Mouse (Mus musculus): ENCODE data around the gene Rdh16f1. TPM values are rescaled to one million over a fixed set of nuclear protein-coding genes. Genes with fewer than 3 reads are reported as not detected.

The Rdh16f1 gene
- total RNA-seq, 1 experiment, result not detected

DNA sequence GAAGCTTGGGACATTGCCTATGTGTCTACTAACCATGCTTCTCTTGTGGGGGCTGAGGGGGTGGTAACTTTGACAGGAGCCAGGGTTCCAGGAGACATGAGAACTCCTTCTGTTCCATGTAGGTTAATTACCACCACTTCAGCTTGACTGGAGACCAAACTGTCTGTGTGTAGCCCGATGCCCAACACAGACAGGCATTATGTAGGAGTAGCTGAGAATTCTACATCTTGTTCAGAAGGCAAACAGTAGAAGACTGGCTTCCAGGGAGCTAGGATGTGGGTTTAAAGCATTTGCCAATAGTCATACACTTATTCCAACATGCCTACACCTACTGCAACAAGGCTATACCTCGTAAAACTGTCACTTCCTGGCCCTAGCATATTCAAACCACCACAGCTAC is 79.0 kb downstream of the Rdh16f1 start:
- Histone ChIP-seq H3K4me3 (ENCODE audit: insufficient read depth in 1 of 2, low read depth in 1 of 2, low read length in 2 of 2, poor library complexity in 1 of 2, severe bottlenecking in 1 of 2) (no peak overlapping the region), H3K9me3 (ENCODE audit: control insufficient read depth, insufficient read depth, low read depth, low read length) (no peaks in the 10 kb centered on the region), H3K36me3 (ENCODE audit: control insufficient read depth, insufficient read depth, low read length, poor library complexity, severe bottlenecking) (no peaks in the 10 kb centered on the region), H3K4me1 (ENCODE audit: control insufficient read depth in 2 of 2, insufficient read depth in 2 of 2, low read length in 2 of 2, poor library complexity in 1 of 2) (no peaks in the 10 kb centered on the region), H3K27ac (ENCODE audit: insufficient read depth, low read depth, low read length, poor library complexity, severe bottlenecking) (no peak overlapping the region), H3K9ac (ENCODE audit: insufficient read depth, low read depth, low read length, poor library complexity, severe bottlenecking) (no peak overlapping the region)
- DNase-seq (ENCODE audit: low read depth, low spot score), result no peak
- TF ChIP-seq MAFK (IDR thresholded peaks at IDR 0.05; ENCODE audit: insufficient read depth, low read depth, low read length) (no peak), HCFC1 (IDR thresholded peaks at IDR 0.05; ENCODE audit: borderline replicate concordance, insufficient read depth, low read length) (no peak), ZC3H11A (IDR thresholded peaks at IDR 0.05; ENCODE audit: borderline replicate concordance, low read depth, low read length) (no peak), CHD2 (IDR thresholded peaks at IDR 0.05; ENCODE audit: low read depth, low read length) (no peak), ZNF384 (IDR thresholded peaks at IDR 0.05; ENCODE audit: low read depth, low read length) (no peak)
- in situ Hi-C loops (cut with MboI; ENCODE audit: low sequenced_read_pairs in 2 of 2, unreplicated experiment in 2 of 2), result no loop called here

DNA sequence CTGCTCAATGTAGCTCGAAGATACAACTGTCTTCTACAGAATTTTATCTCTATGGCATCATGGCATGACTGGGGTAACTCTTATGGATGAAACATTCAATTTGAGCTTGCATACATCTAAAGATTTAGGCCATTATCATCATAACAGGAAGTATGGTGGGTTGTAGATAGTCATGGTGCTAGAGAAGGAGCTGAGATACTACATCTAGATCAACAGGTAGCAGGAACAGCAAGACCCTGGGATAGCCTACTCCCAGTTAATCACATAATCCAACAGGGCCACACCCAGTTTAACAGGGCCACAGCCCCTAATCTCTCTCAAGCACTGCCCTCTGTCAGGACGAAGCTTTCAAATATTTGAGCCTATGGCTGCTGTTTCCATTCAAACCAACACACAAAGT is 81.2 kb downstream of the Rdh16f1 start:
- no peak for DNase-seq (ENCODE audit: low read depth, low spot score)
- H3K36me3 ChIP-seq (ENCODE audit: control insufficient read depth, insufficient read depth, low read length, poor library complexity, severe bottlenecking), result no peaks in the 10 kb centered on the region
- no peak overlapping the region for H3K9ac ChIP-seq (ENCODE audit: insufficient read depth, low read depth, low read length, poor library complexity, severe bottlenecking)
- no peaks in the 10 kb centered on the region for H3K9me3 ChIP-seq (ENCODE audit: control insufficient read depth, insufficient read depth, low read depth, low read length)
- H3K4me3 ChIP-seq (ENCODE audit: insufficient read depth in 1 of 2, low read depth in 1 of 2, low read length in 2 of 2, poor library complexity in 1 of 2, severe bottlenecking in 1 of 2), result no peak overlapping the region
- H3K27ac ChIP-seq (ENCODE audit: insufficient read depth, low read depth, low read length, poor library complexity, severe bottlenecking), result no peak overlapping the region
- no peak for TF ChIP-seq CHD2 (IDR thresholded peaks at IDR 0.05; ENCODE audit: low read depth, low read length)
- TF ChIP-seq ZC3H11A (IDR thresholded peaks at IDR 0.05; ENCODE audit: borderline replicate concordance, low read depth, low read length), result no peak
- no peak for TF ChIP-seq ZNF384 (IDR thresholded peaks at IDR 0.05; ENCODE audit: low read depth, low read length)
- TF ChIP-seq MAFK (IDR thresholded peaks at IDR 0.05; ENCODE audit: insufficient read depth, low read depth, low read length), result no peak
- TF ChIP-seq HCFC1 (IDR thresholded peaks at IDR 0.05; ENCODE audit: borderline replicate concordance, insufficient read depth, low read length), result no peak
- in situ Hi-C loops (cut with MboI; ENCODE audit: low sequenced_read_pairs in 2 of 2, unreplicated experiment in 2 of 2), result no loop called here
- no peaks in the 10 kb centered on the region for H3K4me1 ChIP-seq (ENCODE audit: control insufficient read depth in 2 of 2, insufficient read depth in 2 of 2, low read length in 2 of 2, poor library complexity in 1 of 2)

Other genes starting within 250 kb of the Rdh16f1 start
- 5.8 and 22.6 TPM in 2 replicates for gene Ndufa4l2, start 244.8 kb upstream of the Rdh16f1 start, total RNA-seq (2012; rRNA removed)
- gene Shmt2, start 237.3 kb upstream of the Rdh16f1 start, total RNA-seq (2012; rRNA removed), result 169 and 266 TPM in 2 replicates
- 0.76 and 1.6 TPM in 2 replicates for gene Nxph4, start 225.2 kb upstream of the Rdh16f1 start, total RNA-seq (2012; rRNA removed)
- 69.6 and 91.4 TPM in 2 replicates for gene Lrp1, start 138.6 kb upstream of the Rdh16f1 start, total RNA-seq (2012; rRNA removed)
- gene Stat6, start 116.8 kb upstream of the Rdh16f1 start, total RNA-seq (2012; rRNA removed), result 18.6 and 26.0 TPM in 2 replicates
- 23.6 and 35.6 TPM in 2 replicates for gene Nemp1, start 92.9 kb upstream of the Rdh16f1 start, total RNA-seq (2012; rRNA removed)
- gene Nab2, start 91.2 kb upstream of the Rdh16f1 start, total RNA-seq (2012; rRNA removed), result 10.6 and 13.8 TPM in 2 replicates
- gene Myo1a, start 54.6 kb upstream of the Rdh16f1 start, total RNA-seq (2012; rRNA removed), result 1.7 and 3.2 TPM in 2 replicates
- 0.37 and 0.45 TPM in 2 replicates for gene Tac2, start 35.3 kb upstream of the Rdh16f1 start, total RNA-seq (2012; rRNA removed)
- 6.3 and 8.3 TPM in 2 replicates for gene Zbtb39, start 20.2 kb upstream of the Rdh16f1 start, total RNA-seq (2012; rRNA removed)
- 0.49 and 0.69 TPM in 2 replicates for gene Gpr182, start 8.1 kb upstream of the Rdh16f1 start, total RNA-seq (2012; rRNA removed)
- gene Rdh1, start 66 bp upstream of the Rdh16f1 start, total RNA-seq (2012; rRNA removed), result 1.1 TPM in 2 replicates
- gene Rdh9, start 16.6 kb downstream of the Rdh16f1 start, total RNA-seq (2012; rRNA removed), result 0.27 TPM in 1 of 2 replicates, not detected in the other
- gene Rdh16, start 41.4 kb downstream of the Rdh16f1 start, total RNA-seq (2012; rRNA removed), result 0.09 and 0.11 TPM in 2 replicates
- gene Rdh19, start 90.1 kb downstream of the Rdh16f1 start, total RNA-seq (2012; rRNA removed), result not detected in 2 replicates
- gene Rdh16f2, start 106.7 kb downstream of the Rdh16f1 start, total RNA-seq (2012; rRNA removed), result 0.26 TPM in 1 of 2 replicates, not detected in the other
- gene Rdh7, start 129.0 kb downstream of the Rdh16f1 start, total RNA-seq (2012; rRNA removed), result not detected in 2 replicates
- gene Sdr9c7, start 138.7 kb downstream of the Rdh16f1 start, total RNA-seq (2012; rRNA removed), result 0.27 TPM in 1 of 2 replicates, not detected in the other
- gene Hsd17b6, start 247.8 kb downstream of the Rdh16f1 start, total RNA-seq (2012; rRNA removed), result 0.22 TPM in 1 of 2 replicates, not detected in the other